Mouse (Mus musculus): ENCODE measurements around the gene Ezr.

DNA sequence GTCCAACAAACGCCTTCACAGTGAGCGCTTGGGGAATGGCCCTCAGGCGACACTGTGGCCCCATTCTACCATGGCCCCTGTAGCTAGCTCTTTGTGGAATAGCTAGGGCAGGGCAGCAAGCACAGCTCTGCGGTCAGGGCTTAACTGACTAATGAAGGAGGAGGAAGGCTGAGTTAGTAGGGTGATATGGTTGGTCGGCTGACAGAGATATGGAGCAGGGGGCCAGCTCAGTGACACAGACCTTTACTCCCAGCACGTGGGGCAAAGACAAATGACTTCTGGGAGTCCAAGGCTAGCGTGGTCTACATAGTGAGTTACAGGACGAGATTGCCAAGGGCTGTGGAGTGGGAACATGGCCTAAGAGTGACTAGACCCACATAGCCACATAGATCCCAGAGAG, 51.5 kb downstream of the Ezr start:
- TF ChIP-seq CTCF (IDR thresholded peaks at IDR 0.05; ENCODE audit: insufficient read depth, low read depth, low read length), result no peak
- no peak for TF ChIP-seq POLR2A (IDR thresholded peaks at IDR 0.05; ENCODE audit: insufficient read depth, low read depth, low read length)

Data from olfactory bulb, adult 2 months (tissue).